Mouse (Mus musculus): ENCODE measurements around the gene Dner. TPM values are rescaled to one million over a fixed set of nuclear protein-coding genes. Genes with fewer than 3 reads are reported as not detected.
"Not testable (repeated sequence)": the region's sequence is repeated elsewhere in the genome, so short reads cannot be mapped to it uniquely, and the experiment has no call there.

Gene Dner
- polyA plus RNA-seq, 1 experiment from 2014 or later, result 0.89 TPM

- no peaks in the 10 kb centered on the region for H3K4me1 ChIP-seq
- H3K9me3 ChIP-seq (replicated peaks), result no peaks in the 10 kb centered on the region
- no peaks in the 10 kb centered on the region for H3K27me3 ChIP-seq (ENCODE audit: low read depth, poor library complexity, severe bottlenecking)
- no peaks in the 10 kb centered on the region for H3K36me3 ChIP-seq
- no peak overlapping the region for H3K4me3 ChIP-seq
- 91% methylated on average over 5 of the region's 5 CpGs for WGBS
- no peak for DNase-seq (ENCODE audit: low spot score)
- no peak overlapping the region for H3K27ac ChIP-seq
These were observed 338.8 kb downstream of the Dner start for GRCm38 (mm10) chr1:84357216-84357615.

- 90% methylated on average over 2 of the region's 2 CpGs for WGBS
- Histone ChIP-seq H3K27ac (no peak overlapping the region), H3K36me3 (no peaks in the 10 kb centered on the region), H3K27me3 (ENCODE audit: low read depth, poor library complexity, severe bottlenecking) (no peaks in the 10 kb centered on the region), H3K4me3 (no peak overlapping the region), H3K9me3 (replicated peaks) (no peaks in the 10 kb centered on the region), H3K4me1 (no peaks in the 10 kb centered on the region)
- DNase-seq (ENCODE audit: low spot score), result no peak
These were observed 345.8 kb downstream of the Dner start for GRCm38 (mm10) chr1:84350262-84350661.

- Histone ChIP-seq H3K9me3 (replicated peaks) (no peaks in the 10 kb centered on the region), H3K4me1 (no peaks in the 10 kb centered on the region), H3K36me3 (no peaks in the 10 kb centered on the region), H3K27me3 (ENCODE audit: low read depth, poor library complexity, severe bottlenecking) (no peaks in the 10 kb centered on the region), H3K27ac (no peak overlapping the region), H3K4me3 (no peak overlapping the region)
- no peak for DNase-seq (ENCODE audit: low spot score)
- WGBS, result 73% methylated on average over 3 of the region's 3 CpGs
These were observed 348.1 kb downstream of the Dner start for GRCm38 (mm10) chr1:84347796-84348476.

- not testable (repeated sequence) for H3K36me3 ChIP-seq
These were observed 363.2 kb downstream of the Dner start for GRCm38 (mm10) chr1:84332797-84333196.

GRCm38 (mm10) chr1:84331861-84332260 is 364.2 kb downstream of the Dner start:
- WGBS, result 82% methylated on average over 12 of the region's 12 CpGs
- not testable (repeated sequence) for H3K4me3 ChIP-seq; H3K9me3 ChIP-seq (replicated peaks); H3K36me3 ChIP-seq; H3K27ac ChIP-seq; H3K4me1 ChIP-seq; DNase-seq (ENCODE audit: low spot score); H3K27me3 ChIP-seq (ENCODE audit: low read depth, poor library complexity, severe bottlenecking)

More at GRCm38 (mm10) chr1:84332797-84333196, 363.2 kb downstream of the Dner start:
- H3K27ac ChIP-seq; H3K4me3 ChIP-seq; H3K9me3 ChIP-seq (replicated peaks); H3K27me3 ChIP-seq (ENCODE audit: low read depth, poor library complexity, severe bottlenecking); H3K4me1 ChIP-seq; DNase-seq (ENCODE audit: low spot score): not testable (repeated sequence)
- WGBS, result 45% methylated on average over 3 of the region's 3 CpGs

GRCm38 (mm10) chr1:84325309-84325708 is 370.7 kb downstream of the Dner start:
- Histone ChIP-seq H3K9me3 (replicated peaks) (no peaks in the 10 kb centered on the region), H3K4me1 (peaks cover 7% of the 10 kb centered on the region; the same call in 1 of the 2 replicates), H3K36me3 (no peaks in the 10 kb centered on the region), H3K27ac (no peak overlapping the region), H3K27me3 (ENCODE audit: low read depth, poor library complexity, severe bottlenecking) (no peaks in the 10 kb centered on the region), H3K4me3 (no peak overlapping the region)
- WGBS, result 64% methylated on average over 3 of the region's 3 CpGs
- DNase-seq (ENCODE audit: low spot score), result no peak

GRCm38 (mm10) chr1:84321327-84321726 is 374.7 kb downstream of the Dner start:
- no peak overlapping the region for H3K4me3 ChIP-seq
- 88% methylated on average over 4 of the region's 4 CpGs for WGBS

More at GRCm38 (mm10) chr1:84321327-84321726, 374.7 kb downstream of the Dner start:
- Histone ChIP-seq H3K9me3 (replicated peaks) (no peaks in the 10 kb centered on the region), H3K27me3 (ENCODE audit: low read depth, poor library complexity, severe bottlenecking) (no peaks in the 10 kb centered on the region), H3K4me1 (peaks cover 7% of the 10 kb centered on the region; the same call in 1 of the 2 replicates), H3K27ac (no peak overlapping the region), H3K36me3 (no peaks in the 10 kb centered on the region)
- DNase-seq (ENCODE audit: low spot score), result no peak

Small RNA genes lying within 50 kb of the gene (microRNA-seq; reads per million reads assigned to microRNA genes)
- gene Mir5126, result 58.0 reads per million, percentile 43 among the genes with 10 or more reads in this experiment

Other genes starting within 250 kb of the Dner start
- 7.6 and 8.9 TPM in 2 replicates for gene Fbxo36, start 143.6 kb upstream of the Dner start, polyA plus RNA-seq (2016; fragmentation: Nextera tagmentation; extraction: Ambion mirVana)
- 67.9 and 73.9 TPM in 2 replicates for gene Trip12, start 144.3 kb upstream of the Dner start, polyA plus RNA-seq (2016; fragmentation: Nextera tagmentation; extraction: Ambion mirVana)
- gene Slc16a14, start 238.9 kb upstream of the Dner start, polyA plus RNA-seq (2016; fragmentation: Nextera tagmentation; extraction: Ambion mirVana), result 0.11 and 0.16 TPM in 2 replicates

Data from limb, embryonic 10.5 days (tissue).